Mouse (Mus musculus) left cerebral cortex, adult 11 months (tissue): ENCODE results near the gene Slc6a11.

Source experiments
- DNase-seq: peaks from one replicate; pipeline ENCODE4 v3.0.0; 2022; ENCODE audit warnings: low spot score

The Slc6a11 gene

DNA sequence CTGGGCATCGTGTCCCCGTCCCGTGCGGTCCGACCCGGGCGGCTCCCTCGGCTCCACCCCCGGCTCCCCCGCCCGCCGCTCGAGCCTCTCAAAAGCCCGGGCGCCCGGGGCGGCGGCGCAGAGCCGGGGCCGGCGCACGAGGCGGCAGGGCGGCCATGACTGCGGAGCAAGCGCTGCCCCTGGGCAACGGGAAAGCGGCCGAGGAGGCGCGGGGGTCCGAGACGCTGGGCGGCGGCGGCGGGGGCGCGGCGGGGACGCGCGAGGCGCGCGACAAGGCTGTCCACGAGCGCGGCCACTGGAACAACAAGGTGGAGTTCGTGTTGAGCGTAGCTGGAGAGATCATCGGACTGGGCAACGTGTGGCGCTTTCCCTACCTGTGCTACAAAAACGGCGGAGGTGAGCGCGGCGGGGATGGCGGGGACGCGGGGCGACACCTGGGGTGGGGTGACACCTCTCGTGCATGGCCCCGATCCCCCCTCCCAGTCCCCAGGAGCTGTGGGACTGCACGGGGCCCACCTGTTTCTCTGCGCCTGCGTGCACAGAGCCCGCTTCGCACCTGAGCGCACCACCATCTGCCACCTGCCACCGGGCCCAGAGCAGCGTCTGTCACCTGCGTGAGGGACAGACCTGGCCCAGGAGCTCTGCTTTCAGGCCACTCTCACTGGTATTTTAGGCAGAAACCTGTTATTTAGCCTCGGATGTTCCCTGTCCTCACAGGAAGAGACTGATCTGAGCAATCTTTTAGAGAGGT, at the start of gene Slc6a11:
Slc6a11 (plus strand) TSS at position 120 of the 751 bp plus-strand sequence.
- DNase-seq: no peak

- no peak for DNase-seq
Observed at GRCm38 (mm10) chr6:114087106-114087505, 43.9 kb upstream of the Slc6a11 start.

GRCm38 (mm10) chr6:114089626-114090025, 41.4 kb upstream of the Slc6a11 start:
- DNase-seq: peak; percentile 41

GRCm38 (mm10) chr6:114092216-114092615, 38.8 kb upstream of the Slc6a11 start:
- DNase-seq: no peak

- DNase-seq: peak; percentile 58
Observed at GRCm38 (mm10) chr6:114094251-114094650, 36.8 kb upstream of the Slc6a11 start.

GRCm38 (mm10) chr6:114096574-114096973, 34.5 kb upstream of the Slc6a11 start:
- no peak for DNase-seq

- DNase-seq: no peak
Observed at GRCm38 (mm10) chr6:114101923-114102322, 29.1 kb upstream of the Slc6a11 start.

DNA sequence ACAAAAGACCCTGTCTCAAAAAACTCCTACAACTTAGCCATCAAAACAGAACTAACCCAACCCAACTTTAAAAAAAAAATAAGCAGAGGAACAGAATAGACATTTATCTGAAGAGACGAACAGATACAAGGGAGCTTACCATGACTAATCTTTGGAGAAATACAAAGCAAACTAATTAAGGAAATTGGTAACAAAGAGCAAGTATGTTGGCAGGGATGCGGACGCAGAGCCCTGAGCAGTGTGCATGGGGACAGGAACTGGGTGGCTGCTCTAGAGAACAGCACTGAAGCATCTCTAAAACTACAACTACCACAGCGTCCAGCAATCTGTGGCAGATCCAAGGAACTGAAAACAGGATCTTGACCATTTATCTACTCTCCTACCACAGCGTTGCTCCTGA, 11.5 kb upstream of the Slc6a11 start:
- DNase-seq: no peak

GRCm38 (mm10) chr6:114125530-114125929, 5.5 kb upstream of the Slc6a11 start:
- no peak for DNase-seq

- DNase-seq: no peak
Observed at GRCm38 (mm10) chr6:114132472-114132871, 1.4 kb downstream of the Slc6a11 start.

DNA sequence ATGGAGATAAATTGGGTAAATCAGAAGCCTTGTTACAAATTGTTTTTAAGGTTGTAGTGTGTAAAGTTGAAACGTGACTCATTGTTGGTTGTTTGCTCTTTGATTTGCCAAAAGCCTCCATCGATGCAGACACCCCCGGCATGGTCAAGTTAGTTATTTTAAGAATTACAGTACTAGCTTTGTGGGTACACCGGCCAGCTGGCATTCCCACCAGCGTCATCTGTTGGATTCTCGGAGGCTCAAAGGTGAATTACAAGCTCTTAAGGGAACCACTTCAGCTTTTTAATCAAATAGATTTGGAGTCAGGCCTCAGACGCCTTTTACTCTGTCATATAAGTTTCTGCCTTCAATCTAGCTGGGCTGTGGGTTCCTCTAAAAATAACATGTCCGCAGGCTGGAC, 1.9 kb downstream of the Slc6a11 start:
- DNase-seq: no peak

DNA sequence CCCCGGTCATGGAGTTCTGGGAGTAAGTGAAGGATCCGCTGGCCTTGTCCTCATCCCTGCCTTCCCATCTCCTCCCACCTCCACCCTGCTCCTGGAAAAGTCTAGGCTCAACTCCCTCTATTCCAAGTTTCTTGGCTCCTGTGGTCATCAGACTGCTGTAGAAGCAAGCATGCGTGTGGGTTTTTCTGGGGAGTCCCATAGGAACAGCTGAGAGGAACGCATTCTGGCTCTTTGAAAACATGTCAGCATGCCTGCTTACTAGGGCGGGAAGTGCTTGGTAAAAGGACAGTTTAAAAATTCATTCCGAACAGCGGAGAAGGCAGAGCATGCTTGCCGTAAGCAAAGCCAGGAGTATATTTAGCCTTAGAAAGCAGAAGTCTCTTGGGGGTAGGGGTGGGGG, 7.9 kb downstream of the Slc6a11 start:
- DNase-seq: no peak

- DNase-seq: no peak
Observed at GRCm38 (mm10) chr6:114141481-114141880, 10.4 kb downstream of the Slc6a11 start.

- DNase-seq: no peak
Observed at GRCm38 (mm10) chr6:114142480-114142879, 11.4 kb downstream of the Slc6a11 start.

GRCm38 (mm10) chr6:114143544-114143943, 12.5 kb downstream of the Slc6a11 start:
- no peak for DNase-seq

GRCm38 (mm10) chr6:114144447-114145105, 13.5 kb downstream of the Slc6a11 start:
- DNase-seq: no peak

- DNase-seq: no peak
Observed at GRCm38 (mm10) chr6:114145650-114146329, 14.7 kb downstream of the Slc6a11 start.

DNA sequence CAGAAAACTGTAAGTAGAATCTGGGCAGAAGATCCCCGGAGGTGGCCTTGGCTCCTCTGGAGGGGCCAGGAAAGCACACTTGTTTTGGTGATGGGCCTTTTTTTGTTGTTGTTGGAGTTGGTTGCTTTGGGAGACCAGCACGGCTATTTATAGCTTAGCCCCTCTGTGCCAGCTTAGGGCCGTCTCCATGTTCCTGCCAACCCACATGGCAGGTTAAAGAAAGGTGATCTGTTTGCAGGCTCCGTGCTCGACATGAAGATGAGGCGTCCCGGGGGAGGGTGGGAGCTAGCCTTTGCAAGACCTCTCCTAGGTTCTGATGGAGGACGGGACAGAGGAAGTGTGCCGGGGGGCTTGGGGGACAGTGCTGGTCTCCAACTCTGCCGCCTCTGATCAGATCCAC, 24.7 kb downstream of the Slc6a11 start:
- DNase-seq: no peak

GRCm38 (mm10) chr6:114158811-114159210, 27.8 kb downstream of the Slc6a11 start:
- peak; percentile 23 for DNase-seq

DNA sequence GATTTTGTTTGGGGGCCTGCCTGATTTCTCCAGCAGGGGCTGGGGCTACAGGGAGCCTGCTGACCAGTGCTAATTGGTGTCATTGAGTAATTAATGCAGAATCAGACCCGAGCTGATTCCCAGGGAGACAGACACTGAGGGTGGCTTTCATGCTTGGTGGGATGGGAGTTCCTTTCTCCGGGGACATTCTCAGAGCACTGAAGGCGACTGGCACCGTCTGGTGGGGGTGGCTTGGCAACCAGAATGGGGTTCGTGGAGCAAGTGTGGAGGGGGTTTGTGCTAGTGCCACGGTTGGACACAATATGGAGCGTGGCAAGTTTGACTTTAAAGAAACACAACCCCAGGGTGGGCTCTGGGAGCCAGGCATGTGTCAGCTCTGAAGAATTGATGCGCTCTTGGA, 29.7 kb downstream of the Slc6a11 start:
- DNase-seq: no peak

- no peak for DNase-seq
Observed at GRCm38 (mm10) chr6:114174052-114174397, 43.0 kb downstream of the Slc6a11 start.

DNA sequence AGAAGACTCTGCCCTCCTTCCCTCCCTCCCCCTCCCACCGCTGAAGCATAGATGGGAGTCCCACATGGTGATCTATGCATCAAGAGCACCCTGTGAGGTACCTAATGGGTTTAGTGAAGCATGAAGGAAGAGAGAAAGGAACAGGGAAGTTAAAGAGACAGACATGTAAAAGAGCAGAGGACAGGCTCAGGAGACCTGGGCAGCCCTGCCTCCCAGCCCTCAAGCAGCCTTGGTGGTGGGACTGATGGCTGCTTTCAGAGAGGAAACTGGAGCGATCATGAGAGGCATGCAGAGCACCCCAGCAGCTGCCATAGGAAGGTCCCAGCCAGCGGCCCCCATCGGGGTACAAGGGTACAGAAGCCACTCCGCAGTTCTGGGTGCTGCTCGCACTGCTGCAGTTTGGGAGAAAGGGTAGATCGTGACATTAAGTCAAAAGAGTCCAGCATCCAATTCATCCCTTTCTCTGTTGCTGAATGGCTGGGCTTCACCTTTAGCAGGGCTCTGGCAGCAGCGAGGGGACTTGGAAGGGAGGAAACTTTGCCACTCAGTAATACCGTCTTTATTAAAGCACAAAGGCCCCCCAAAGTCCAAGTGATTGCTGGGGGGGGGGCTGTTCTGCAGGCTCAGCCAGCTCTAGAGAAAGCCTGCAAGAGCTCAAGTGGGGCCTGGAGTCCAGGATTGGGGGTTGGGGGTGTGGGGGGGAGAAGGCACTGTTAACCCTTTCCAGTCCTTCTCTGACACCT, 43.5 kb downstream of the Slc6a11 start:
- DNase-seq: no peak
